Mouse (Mus musculus) lung, embryonic 14.5 days (tissue): ENCODE results near the gene Gipc1. TPM values are rescaled to one million over a fixed set of nuclear protein-coding genes. Genes with fewer than 3 reads are reported as not detected.

ENCODE experiments used
- ATAC-seq: fragments of 200-750 bp; cut with Nextera tagmentation; 2 replicates; pipeline ENCODE4 v1.8.0; 2017; ENCODE audit warnings: mild to moderate bottlenecking, moderate TSS enrichment, moderate library complexity; ENCODE audit not compliant: insufficient read depth
- DNase-seq: peaks from one replicate; pipeline ENCODE4 v3.0.0-alpha.2; 2015
- H3K27ac ChIP-seq: fragments of 300-500 bp; sonication (generic); 2 replicates; pipeline ENCODE4 v1.5.1; 2014; ENCODE audit warnings: low read depth, mild to moderate bottlenecking, moderate library complexity
- H3K27me3 ChIP-seq: fragments of 300-500 bp; sonication (generic); 2 replicates; pipeline ENCODE4 v1.6.1; 2014; ENCODE audit warnings: low read length, control low read depth; ENCODE audit not compliant: insufficient read depth
- H3K36me3 ChIP-seq: fragments of 300-500 bp; sonication (generic); 2 replicates; pipeline ENCODE4 v1.6.1; 2014; ENCODE audit warnings: control low read depth; ENCODE audit not compliant: insufficient read depth
- H3K4me1 ChIP-seq: fragments of 300-500 bp; sonication (generic); 2 replicates; pipeline ENCODE4 v1.6.1; 2014; ENCODE audit warnings: antibody characterized with exemption, control low read depth; ENCODE audit not compliant: insufficient read depth
- H3K4me2 ChIP-seq: fragments of 300-500 bp; sonication (generic); 2 replicates; pipeline ENCODE4 v1.6.1; 2014; ENCODE audit warnings: mild to moderate bottlenecking
- H3K4me3 ChIP-seq: fragments of 300-500 bp; sonication (generic); 2 replicates; pipeline ENCODE4 v1.5.1; 2014; ENCODE audit warnings: low read depth, low read length
- H3K9ac ChIP-seq: fragments of 300-500 bp; sonication (generic); 2 replicates; pipeline ENCODE4 v1.6.1; 2014
- H3K9me3 ChIP-seq: fragments of 300-500 bp; sonication (generic); 2 replicates; pipeline ENCODE4 v1.6.1; 2016; ENCODE audit warnings: low read depth, low read length, control low read depth
- CTCF ChIP-seq: IDR thresholded peaks from 2 replicates; pipeline ENCODE4 v1.5.1; 2016; ENCODE audit warnings: antibody characterized with exemption, low read depth
- WGBS: fragments of 180-500 bp; shearing (Covaris S2); extraction: QIAGEN DNeasy Blood & Tissue Kit; methylation state at CpG from one replicate; pipeline ENCODE4 v1.1.7; 2014; 5-methylcytosine and 5-hydroxymethylcytosine counted together
- polyA plus RNA-seq: library from polyadenylated mRNA; unstranded; fragments of >200 nt; fragmentation: Nextera tagmentation; extraction: Ambion mirVana; gene quantifications from 2 replicates; pipeline ENCODE4 v1.2.1, GENCODE M21; 2014

Gene Gipc1
- polyA plus RNA-seq, result 170 and 175 TPM in 2 replicates

DNA sequence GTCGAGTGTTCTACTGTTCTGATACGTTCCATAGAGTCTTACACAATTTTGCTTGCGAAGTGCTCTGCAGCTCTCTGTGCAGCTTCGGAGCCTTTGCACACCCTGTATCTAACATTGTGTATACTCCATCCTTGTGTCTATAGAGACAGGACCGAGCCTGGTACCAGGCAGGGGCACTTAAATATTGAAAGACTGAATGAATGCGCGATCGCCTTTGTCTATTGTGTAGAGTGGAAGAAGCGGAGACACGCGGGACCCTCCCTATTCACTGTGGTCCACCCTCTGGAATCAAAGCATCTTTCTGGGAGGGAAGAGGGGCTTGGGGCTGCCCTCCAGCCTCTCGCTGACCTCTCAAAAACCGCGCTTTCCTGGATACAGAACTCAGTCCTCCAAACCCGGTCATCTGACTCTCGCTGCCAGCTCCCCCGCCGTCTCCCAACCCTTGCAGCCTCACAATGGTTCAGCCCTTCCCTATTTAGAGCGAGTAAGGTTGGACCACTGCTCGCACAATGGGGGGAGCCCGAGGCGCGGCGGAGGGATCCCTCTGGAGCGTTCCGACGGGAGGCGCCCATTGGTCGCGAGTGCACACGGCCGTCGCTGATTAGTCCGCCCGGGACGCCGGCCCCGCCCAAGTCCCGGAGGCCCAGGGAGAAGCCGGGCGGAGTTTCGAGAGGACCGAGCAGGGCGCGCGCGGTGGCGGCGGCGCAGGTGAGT is at the start of gene Gipc1:
Gene Gipc1, plus strand, starts transcription at position 648 of the 714 bp plus-strand sequence.
- peak within 1 kb of the TSS; percentile 85 for H3K27ac ChIP-seq
- TF ChIP-seq CTCF, result no peak
- no peaks in the 10 kb centered on the region for H3K9me3 ChIP-seq
- H3K4me1 ChIP-seq, result 0 out of 2 replicates have a peak, but pooled peaks cover 3% of the 10 kb centered on the region
- DNase-seq (peak; percentile 99), ATAC-seq (peak; percentile 97)
- H3K9ac ChIP-seq, result peak within 1 kb of the TSS; percentile 86
- H3K4me3 ChIP-seq, result peak within 1 kb of the TSS; percentile 89
- H3K36me3 ChIP-seq, result peaks cover 22% of the 10 kb centered on the region
- 4% methylated on average over 48 of the region's 50 CpGs for WGBS
- H3K4me2 ChIP-seq, result peak within 1 kb of the TSS; percentile 69
- no peaks in the 10 kb centered on the region for H3K27me3 ChIP-seq

GRCm38 (mm10) chr8:83607661-83608397 is 44.6 kb upstream of the Gipc1 start, which contains the start of the genes Tecr and Dnajb1:
Gene Tecr (minus strand): TSS chr8:83607971.
Gene Dnajb1 (plus strand): TSS chr8:83608193.
- WGBS, result under 1% methylated on average over 66 of the region's 69 CpGs
- Histone ChIP-seq H3K4me3 (peak within 1 kb of the TSS; percentile 83), H3K4me1 (peaks cover 7% of the 10 kb centered on the region), H3K36me3 (peaks cover 32% of the 10 kb centered on the region), H3K27ac (peak within 1 kb of the TSS; percentile 99), H3K4me2 (peak within 1 kb of the TSS; percentile 97), H3K9me3 (no peaks in the 10 kb centered on the region), H3K9ac (peak within 1 kb of the TSS; percentile 92), H3K27me3 (no peaks in the 10 kb centered on the region)
- peak; percentile 94 for ATAC-seq
- DNase-seq, result peak; percentile 100
- TF ChIP-seq CTCF, result peak; percentile 9; the same call in 1 of the 2 replicates

GRCm38 (mm10) chr8:83608398-83608829 is 44.1 kb upstream of the Gipc1 start:
- peak; percentile 87 for DNase-seq
- ATAC-seq, result peak; percentile 80
- peak overlapping the region; percentile 83 for H3K4me3 ChIP-seq
- peaks cover 7% of the 10 kb centered on the region for H3K4me1 ChIP-seq
- H3K36me3 ChIP-seq, result peaks cover 36% of the 10 kb centered on the region
- peak overlapping the region; percentile 99 for H3K27ac ChIP-seq
- peak overlapping the region; percentile 97 for H3K4me2 ChIP-seq
- H3K9me3 ChIP-seq, result no peaks in the 10 kb centered on the region
- H3K27me3 ChIP-seq, result no peaks in the 10 kb centered on the region
- under 1% methylated on average over 51 of the region's 51 CpGs for WGBS
- peak overlapping the region; percentile 92 for H3K9ac ChIP-seq
- TF ChIP-seq CTCF, result no peak; the same call in 1 of the 2 replicates

DNA sequence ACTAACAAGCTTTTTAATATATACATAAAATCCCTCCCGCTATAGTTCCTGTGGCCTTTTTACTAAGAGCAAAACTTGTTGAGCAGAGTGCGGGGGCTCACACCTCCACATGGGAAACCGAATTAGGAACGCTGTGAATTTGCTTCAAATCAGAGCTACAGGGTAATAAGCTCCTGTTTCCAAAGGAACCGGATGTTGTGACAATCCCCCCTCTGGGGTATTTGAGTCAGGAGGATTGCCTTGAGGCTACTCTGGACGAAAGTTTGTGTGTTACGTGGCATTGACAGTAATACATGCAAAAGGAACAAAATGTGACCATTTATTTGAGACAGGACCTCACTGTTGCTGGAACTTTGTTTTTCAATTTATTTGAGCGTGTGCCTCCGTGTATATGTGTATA is 43.4 kb upstream of the Gipc1 start:
- Histone ChIP-seq H3K9me3 (no peaks in the 10 kb centered on the region), H3K4me2 (peak overlapping the region; percentile 97), H3K4me3 (peak overlapping the region; percentile 83), H3K4me1 (peaks cover 7% of the 10 kb centered on the region), H3K9ac (peak overlapping the region; percentile 92), H3K27ac (peak overlapping the region; percentile 99), H3K27me3 (no peaks in the 10 kb centered on the region), H3K36me3 (peaks cover 42% of the 10 kb centered on the region)
- ATAC-seq (no peak), DNase-seq (peak; percentile 18)
- TF ChIP-seq CTCF, result no peak
- WGBS, result 27% methylated on average over 9 of the region's 9 CpGs

- peaks cover 7% of the 10 kb centered on the region for H3K4me1 ChIP-seq
- H3K9me3 ChIP-seq, result no peaks in the 10 kb centered on the region
- no peaks in the 10 kb centered on the region for H3K27me3 ChIP-seq
- H3K27ac ChIP-seq, result no peak overlapping the region
- peaks cover 46% of the 10 kb centered on the region for H3K36me3 ChIP-seq
- peak overlapping the region; percentile 92 for H3K9ac ChIP-seq
- ATAC-seq, result no peak
- peak overlapping the region; percentile 83 for H3K4me3 ChIP-seq
- peak; percentile 8 for DNase-seq
- no peak for TF ChIP-seq CTCF
- H3K4me2 ChIP-seq, result peak overlapping the region; percentile 97
- 89% methylated on average over 10 of the region's 10 CpGs for WGBS
Observed at GRCm38 (mm10) chr8:83609547-83610180, 42.8 kb upstream of the Gipc1 start.

- H3K4me2 ChIP-seq, result no peak overlapping the region
- no peaks in the 10 kb centered on the region for H3K27me3 ChIP-seq
- H3K36me3 ChIP-seq, result peaks cover 46% of the 10 kb centered on the region
- H3K9me3 ChIP-seq, result no peaks in the 10 kb centered on the region
- no peak overlapping the region for H3K4me3 ChIP-seq
- H3K4me1 ChIP-seq, result peaks cover 7% of the 10 kb centered on the region
- no peak for ATAC-seq
- no peak for TF ChIP-seq CTCF
- no peak for DNase-seq
- WGBS, result 91% methylated on average over 4 of the region's 4 CpGs
- H3K27ac ChIP-seq, result no peak overlapping the region
- H3K9ac ChIP-seq, result no peak overlapping the region
Observed at GRCm38 (mm10) chr8:83611921-83612320, 40.6 kb upstream of the Gipc1 start.
